Mouse (Mus musculus) lung, postnatal 4 days (tissue): ENCODE results near the gene E130114P18Rik.

Experiments used
- DNase-seq, 2 experiments: peaks; one replicate each; pipeline ENCODE4 v3.0.0; 2021

E130114P18Rik gene

DNA sequence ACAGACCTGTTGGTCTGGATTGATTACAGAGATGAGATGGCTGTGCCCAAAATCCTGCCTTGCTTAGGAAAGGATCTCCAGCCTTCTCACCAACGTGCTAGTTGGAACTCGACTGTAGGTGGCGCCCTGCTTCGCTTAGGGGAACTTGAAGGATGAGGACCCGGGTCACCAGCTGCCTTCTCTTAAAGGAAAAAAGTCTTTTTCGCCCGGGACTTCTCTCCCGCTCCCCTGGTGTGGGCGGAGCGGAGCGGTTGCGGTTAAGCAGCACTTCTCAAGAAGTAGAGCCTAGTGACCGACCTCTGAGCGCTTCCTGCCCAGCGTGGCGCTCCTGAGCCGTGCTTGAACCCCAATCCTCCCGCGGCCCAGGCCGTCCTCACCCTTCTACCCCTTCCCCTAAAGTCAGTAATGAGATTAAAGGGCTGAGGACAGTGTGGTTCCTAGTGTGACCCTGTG lies 26.8 kb downstream of the E130114P18Rik start:
- DNase-seq = peak; percentile 92 to 93

- DNase-seq = no peak
Observed at GRCm38 (mm10) chr4:97750401-97750800, 27.5 kb downstream of the E130114P18Rik start.

- DNase-seq = no peak
Observed at GRCm38 (mm10) chr4:97746106-97746900, 31.6 kb downstream of the E130114P18Rik start.

GRCm38 (mm10) chr4:97745296-97746105 lies 32.4 kb downstream of the E130114P18Rik start:
- DNase-seq = peak; percentile 78 to 84

- DNase-seq = no peak
Observed at GRCm38 (mm10) chr4:97743932-97744331, 33.9 kb downstream of the E130114P18Rik start.

- DNase-seq = no peak
Observed at GRCm38 (mm10) chr4:97733392-97733791, 44.5 kb downstream of the E130114P18Rik start.

GRCm38 (mm10) chr4:97730416-97730815 lies 47.5 kb downstream of the E130114P18Rik start:
- DNase-seq = no peak

DNA sequence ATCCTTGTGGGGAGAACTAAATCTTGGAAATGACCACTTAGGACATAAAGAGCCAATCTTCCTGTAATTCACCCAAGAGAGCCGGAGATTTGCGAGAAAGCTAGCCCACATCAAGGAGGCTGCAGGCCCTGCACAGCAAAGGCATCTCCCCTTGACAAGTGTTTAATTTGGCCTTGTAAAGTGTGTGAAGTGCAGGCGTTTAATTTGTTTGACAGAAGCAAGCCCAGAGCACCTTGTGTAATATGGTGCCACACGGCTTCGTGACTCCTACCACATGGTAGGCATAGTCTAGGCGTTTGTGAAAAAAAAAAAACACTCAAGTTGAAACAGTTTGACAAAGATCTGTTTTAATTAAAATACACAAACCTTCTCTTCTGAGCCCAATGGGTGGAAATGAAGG lies 47.9 kb downstream of the E130114P18Rik start:
- DNase-seq = peak in 1 of 2 experiments; percentile 19

DNA sequence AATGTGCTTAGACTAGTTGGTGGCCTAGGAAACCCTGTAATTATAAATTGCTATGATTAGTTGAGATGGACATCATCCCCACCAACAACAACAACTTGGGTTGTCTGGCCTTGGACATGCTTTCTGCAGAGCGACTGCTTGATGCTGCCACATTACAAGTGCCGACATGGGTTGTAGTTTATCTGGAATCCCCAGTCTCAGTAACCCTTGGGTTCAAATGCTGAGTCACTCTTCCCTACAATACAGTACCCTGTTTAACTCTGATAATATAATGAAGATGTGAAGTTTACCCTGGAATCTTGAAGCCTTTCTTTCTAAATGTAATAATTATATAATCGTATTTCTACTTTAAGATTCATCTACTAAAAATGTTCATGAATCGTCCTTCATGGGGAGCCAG lies 49.4 kb downstream of the E130114P18Rik start:
- DNase-seq = no peak

- no peak for DNase-seq
Observed at GRCm38 (mm10) chr4:97723374-97723773, 54.5 kb downstream of the E130114P18Rik start.

DNA sequence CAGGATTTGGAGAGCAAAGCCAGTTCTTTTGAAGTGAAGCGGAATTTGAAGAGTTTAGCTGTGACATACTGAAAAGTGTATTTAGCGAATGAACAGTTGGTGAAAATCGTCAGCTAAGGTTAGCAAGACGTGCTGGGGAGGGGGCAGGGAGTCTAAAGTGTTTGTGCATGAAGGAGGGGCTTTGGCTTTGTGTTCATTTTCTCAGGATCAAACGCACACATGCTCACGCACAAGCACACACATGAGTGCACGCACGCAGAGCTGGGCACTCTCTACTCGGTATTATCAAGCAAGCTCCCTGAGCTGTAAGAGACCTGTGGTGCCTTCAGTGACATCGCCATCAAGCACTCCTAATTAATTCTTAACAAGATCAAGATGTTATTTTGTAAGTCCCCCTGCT lies 55.2 kb downstream of the E130114P18Rik start:
- DNase-seq = no peak

GRCm38 (mm10) chr4:97714616-97715015 lies 63.3 kb downstream of the E130114P18Rik start:
- peak; percentile 16 to 44 for DNase-seq

DNA sequence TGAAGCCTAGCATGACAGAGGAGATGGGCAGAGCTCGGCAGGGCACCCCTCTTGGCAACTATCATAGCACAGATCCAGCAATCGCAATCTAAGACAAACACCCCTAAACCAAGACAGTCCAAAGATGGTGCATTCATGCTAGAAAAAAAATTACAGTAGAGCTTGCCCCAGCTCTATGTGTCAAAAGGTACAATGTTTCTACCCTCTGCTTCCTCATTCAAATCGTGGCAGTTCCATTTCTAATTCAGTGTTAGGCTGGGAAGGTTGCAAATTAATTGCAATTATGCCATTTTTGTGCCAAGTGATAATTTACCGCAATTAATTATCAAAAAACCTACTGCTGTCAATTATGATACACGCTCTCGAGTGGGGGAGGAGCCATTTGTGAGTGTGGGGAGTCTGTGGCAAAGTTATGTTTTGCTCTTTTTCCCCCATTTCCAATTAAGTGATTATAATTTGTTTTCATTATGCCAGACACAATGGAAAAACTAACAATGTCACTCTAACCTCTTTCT lies 63.7 kb downstream of the E130114P18Rik start:
- DNase-seq = no peak

- DNase-seq = no peak
Observed at GRCm38 (mm10) chr4:97712547-97712946, 65.3 kb downstream of the E130114P18Rik start.

- DNase-seq = no peak
Observed at GRCm38 (mm10) chr4:97710048-97710765, 67.7 kb downstream of the E130114P18Rik start.

GRCm38 (mm10) chr4:97707373-97708152 lies 70.3 kb downstream of the E130114P18Rik start:
- DNase-seq = peak in 1 of 2 experiments; percentile 33

GRCm38 (mm10) chr4:97696684-97697615 lies 80.9 kb downstream of the E130114P18Rik start:
- DNase-seq = no peak

GRCm38 (mm10) chr4:97695414-97696040 lies 82.4 kb downstream of the E130114P18Rik start:
- DNase-seq = peak in 1 of 2 experiments; percentile 23

- peak in 1 of 2 experiments; percentile 67 for DNase-seq
Observed at GRCm38 (mm10) chr4:97693931-97694330, 83.9 kb downstream of the E130114P18Rik start.

GRCm38 (mm10) chr4:97693054-97693453 lies 84.8 kb downstream of the E130114P18Rik start:
- no peak for DNase-seq
